In genomic region chr7:63934530-63934929, GRCm38 (mm10) we compare ENCODE assay signal across 10 mouse cellular contexts. TPM values are rescaled to one million over a fixed set of nuclear protein-coding genes. Genes with fewer than 3 reads are reported as not detected.
DNase-seq lines count a peak whose midpoint lies in the region; ATAC-seq and TF ChIP-seq lines count a peak whose summit lies in the region.
"Had no signal": no experiment of that assay in that cellular context is flagged by ENCODE, and none has a peak within 500 bp of the region (broad histone marks: within the 10 kb centered on the region; RNA-seq: fewer than 3 reads in every experiment).

No protein-coding gene starts in this region.

- peak overlapping the region; percentile 93 for H3K4me2 ChIP-seq in midbrain, embryonic 13.5 days (replicated peaks)
- H3K4me2 ChIP-seq in midbrain, embryonic 11.5 days: no peak overlapping the region
- H3K4me2 ChIP-seq in hindbrain, embryonic 15.5 days: peak overlapping the region; percentile 89

- ATAC-seq in midbrain, embryonic 13.5 days: no peak
- ATAC-seq in midbrain, embryonic 11.5 days (ENCODE audit: low FRiP score): no peak
- no peak for ATAC-seq in hindbrain, embryonic 15.5 days (ENCODE audit: low FRiP score, low read depth)

- no peak for TF ChIP-seq CTCF in cerebellum, adult 2 months (IDR thresholded peaks at IDR 0.05; ENCODE audit: borderline replicate concordance, insufficient read depth, low read depth, low read length)
- no peak for TF ChIP-seq CTCF in small intestine, adult 2 months (IDR thresholded peaks at IDR 0.05; ENCODE audit: extremely low read depth, insufficient read length, insufficient replicate concordance, low read depth, low read length)

- H3K27me3 ChIP-seq in cerebellum, adult 2 months (ENCODE audit: control insufficient read depth, insufficient read depth, low read length): no peaks in the 10 kb centered on the region
- no peaks in the 10 kb centered on the region for H3K27me3 ChIP-seq in midbrain, embryonic 13.5 days
- H3K27me3 ChIP-seq in midbrain, embryonic 11.5 days (ENCODE audit: control insufficient read depth, insufficient read depth, low read length): no peaks in the 10 kb centered on the region
- no peaks in the 10 kb centered on the region for H3K27me3 ChIP-seq in hindbrain, embryonic 15.5 days
- no peaks in the 10 kb centered on the region for H3K27me3 ChIP-seq in small intestine, adult 2 months (ENCODE audit: control insufficient read depth, insufficient read depth, low read length)
- H3K27me3 ChIP-seq: embryonic facial prominence, embryonic 13.5 days had no signal

- H3K27ac ChIP-seq in cerebellum, adult 2 months (ENCODE audit: insufficient read depth, low read length): peak overlapping the region; percentile 96
- H3K27ac ChIP-seq in midbrain, embryonic 13.5 days: 0 out of 2 replicates have a peak overlapping the region, but pooled peaks have one; percentile 19
- H3K27ac ChIP-seq in midbrain, embryonic 11.5 days (ENCODE audit: low read depth, low read length): no peak overlapping the region
- no peak overlapping the region for H3K27ac ChIP-seq in hindbrain, embryonic 15.5 days (replicated peaks)
- H3K27ac ChIP-seq in small intestine, adult 2 months (ENCODE audit: insufficient read depth, low read depth, low read length): peak overlapping the region; percentile 15; the same call in 1 of the 2 replicates
- H3K27ac ChIP-seq: embryonic facial prominence, embryonic 13.5 days had no signal

- no peaks in the 10 kb centered on the region for H3K36me3 ChIP-seq in midbrain, embryonic 13.5 days
- no peaks in the 10 kb centered on the region for H3K36me3 ChIP-seq in midbrain, embryonic 11.5 days (ENCODE audit: control insufficient read depth, insufficient read depth, low read length)
- no peaks in the 10 kb centered on the region for H3K36me3 ChIP-seq in hindbrain, embryonic 15.5 days
- H3K36me3 ChIP-seq in small intestine, adult 2 months (ENCODE audit: control insufficient read depth, insufficient read depth, low read length): no peaks in the 10 kb centered on the region
- H3K36me3 ChIP-seq: embryonic facial prominence, embryonic 13.5 days had no signal

- peak overlapping the region; percentile 84 for H3K4me3 ChIP-seq in cerebellum, adult 2 months (replicated peaks; ENCODE audit: insufficient read depth, low read depth, low read length)
- no peak overlapping the region for H3K4me3 ChIP-seq in midbrain, embryonic 13.5 days (replicated peaks)
- no peak overlapping the region for H3K4me3 ChIP-seq in midbrain, embryonic 11.5 days (ENCODE audit: low read depth, low read length)
- H3K4me3 ChIP-seq in hindbrain, embryonic 15.5 days: 0 out of 2 replicates have a peak overlapping the region, but pooled peaks have one; percentile 96
- no peak overlapping the region for H3K4me3 ChIP-seq in small intestine, adult 2 months (ENCODE audit: low read depth, low read length)

- peaks cover 8% of the 10 kb centered on the region for H3K4me1 ChIP-seq in cerebellum, adult 2 months (ENCODE audit: control insufficient read depth, insufficient read depth, low read length)
- H3K4me1 ChIP-seq in midbrain, embryonic 13.5 days (replicated peaks): peaks cover 35% of the 10 kb centered on the region
- peaks cover 19% of the 10 kb centered on the region for H3K4me1 ChIP-seq in midbrain, embryonic 11.5 days (ENCODE audit: control insufficient read depth, insufficient read depth, low read length)
- peaks cover 32% of the 10 kb centered on the region for H3K4me1 ChIP-seq in hindbrain, embryonic 15.5 days (replicated peaks)
- H3K4me1 ChIP-seq in small intestine, adult 2 months (ENCODE audit: control insufficient read depth, insufficient read depth, insufficient read length, low read length): peaks cover 30% of the 10 kb centered on the region

- WGBS in cerebellum, adult 2 months: 0% methylated on average over 1 of the region's 1 CpGs
- WGBS in midbrain, embryonic 13.5 days: 74% methylated on average over 1 of the region's 1 CpGs
- WGBS in midbrain, embryonic 11.5 days: 92% methylated on average over 1 of the region's 1 CpGs
- WGBS in hindbrain, embryonic 15.5 days: 48% methylated on average over 1 of the region's 1 CpGs
- 43% methylated on average over 1 of the region's 1 CpGs for WGBS in small intestine, adult 2 months

- no peak overlapping the region for H3K9ac ChIP-seq in midbrain, embryonic 13.5 days (replicated peaks)
- H3K9ac ChIP-seq in midbrain, embryonic 11.5 days (ENCODE audit: low read length): no peak overlapping the region
- no peak overlapping the region; the same call in 1 of the 2 replicates for H3K9ac ChIP-seq in hindbrain, embryonic 15.5 days
- H3K9ac ChIP-seq: embryonic facial prominence, embryonic 13.5 days had no signal

- DNase-seq in cerebellum, adult 2 months: peak; percentile 63 to 70
- DNase-seq in cerebellum, adult 11-12 months: no peak
- DNase-seq in midbrain, embryonic 11.5 days (ENCODE audit: low spot score, missing footprints): no peak
- no peak for DNase-seq in right cerebral cortex, postnatal 4 days
- no peak for DNase-seq in MN1 (ENCODE audit: low spot score)
- DNase-seq: thymus, postnatal 25 days had no signal

- no peaks in the 10 kb centered on the region for H3K9me3 ChIP-seq in midbrain, embryonic 13.5 days
- no peaks in the 10 kb centered on the region for H3K9me3 ChIP-seq in midbrain, embryonic 11.5 days (ENCODE audit: control insufficient read depth, low read length)
- H3K9me3 ChIP-seq in hindbrain, embryonic 15.5 days: no peaks in the 10 kb centered on the region
- H3K9me3 ChIP-seq: embryonic facial prominence, embryonic 13.5 days had no signal

- TF ChIP-seq POLR2A in cerebellum, adult 2 months (IDR thresholded peaks at IDR 0.05; ENCODE audit: borderline replicate concordance, insufficient read depth, low read length): no peak
- no peak for TF ChIP-seq POLR2A in small intestine, adult 2 months (IDR thresholded peaks at IDR 0.05; ENCODE audit: low read depth, low read length)

RNA-seq across cellular contexts. Expression of gene Klf13, which starts 4.2 kb away (rescaled TPM):
- 60.8 and 68.9 TPM in 2 replicates for polyA plus RNA-seq in cerebellum, adult 2 months (2012; rRNA removed)
- polyA plus RNA-seq in midbrain, embryonic 13.5 days (2015; fragmentation: Nextera tagmentation; extraction: Ambion mirVana): 24.4 and 24.7 TPM in 2 replicates
- polyA plus RNA-seq in midbrain, embryonic 11.5 days (2014; fragmentation: Nextera tagmentation; extraction: Ambion mirVana): 31.5 and 32.0 TPM in 2 replicates
- 24.7 and 26.8 TPM in 2 replicates for polyA plus RNA-seq in hindbrain, embryonic 15.5 days (2015; fragmentation: Nextera tagmentation; extraction: Ambion mirVana)
- 22.2 and 55.1 TPM in 2 replicates for polyA plus RNA-seq in small intestine, adult 2 months (2012; rRNA removed)

RNA-seq across cellular contexts. Expression of gene E030018B13Rik, which starts 17.9 kb away (rescaled TPM):
- polyA plus RNA-seq in cerebellum, adult 2 months (2012; rRNA removed): not detected in 2 replicates
- 0.22 and 0.27 TPM in 2 replicates for polyA plus RNA-seq in midbrain, embryonic 13.5 days (2015; fragmentation: Nextera tagmentation; extraction: Ambion mirVana)
- polyA plus RNA-seq in midbrain, embryonic 11.5 days (2014; fragmentation: Nextera tagmentation; extraction: Ambion mirVana): 0.14 TPM in 1 of 2 replicates, not detected in the other
- polyA plus RNA-seq in hindbrain, embryonic 15.5 days (2015; fragmentation: Nextera tagmentation; extraction: Ambion mirVana): not detected in 2 replicates
- polyA plus RNA-seq in small intestine, adult 2 months (2012; rRNA removed): not detected in 2 replicates
- polyA plus RNA-seq: embryonic facial prominence, embryonic 13.5 days had no signal

Comparison
In these comparisons a context has a peak if more than half of its experiments do, and no peak if none do; other contexts are left out.
1. DNase-seq: peak in cerebellum, adult 2 months (2 of 2); none in cerebellum, adult 11-12 months (single experiment), midbrain, embryonic 11.5 days (single experiment), right cerebral cortex, postnatal 4 days (single experiment) and MN1 (single experiment).
2. H3K27ac ChIP-seq: peak in cerebellum, adult 2 months (single experiment), midbrain, embryonic 13.5 days (single experiment) and small intestine, adult 2 months (single experiment); none in midbrain, embryonic 11.5 days (single experiment) and hindbrain, embryonic 15.5 days (single experiment).
3. H3K4me3 ChIP-seq: peak in cerebellum, adult 2 months (single experiment) and hindbrain, embryonic 15.5 days (single experiment); none in midbrain, embryonic 13.5 days (single experiment), midbrain, embryonic 11.5 days (single experiment) and small intestine, adult 2 months (single experiment).